Mouse (Mus musculus): Measurements from ENCODE around the gene Gtf2ird2. TPM values are rescaled to one million over a fixed set of nuclear protein-coding genes. Genes with fewer than 3 reads are reported as not detected.
A peak's percentile ranks its signal among the peaks of the same experiment; 100 is the strongest.

Gene Gtf2ird2
- polyA plus RNA-seq, 1 experiment from 2014 or later = 6.9 TPM

GRCm38 (mm10) chr5:134164688-134165087 lies 19.1 kb upstream of the Gtf2ird2 start:
- Histone ChIP-seq H3K4me2 (no peak overlapping the region), H3K9me3 (replicated peaks) (no peaks in the 10 kb centered on the region), H3K27ac (ENCODE audit: poor library complexity, severe bottlenecking) (no peak overlapping the region; the same call in 1 of the 2 replicates), H3K9ac (no peak overlapping the region), H3K4me1 (replicated peaks) (peaks cover 10% of the 10 kb centered on the region), H3K36me3 (peaks cover 81% of the 10 kb centered on the region), H3K4me3 (no peak overlapping the region), H3K27me3 (replicated peaks) (no peaks in the 10 kb centered on the region)
- no peak for ATAC-seq (ENCODE audit: insufficient number of reproducible peaks, low FRiP score)
- 57% methylated on average over 5 of the region's 5 CpGs for WGBS

- Histone ChIP-seq H3K4me3 (no peak overlapping the region), H3K27me3 (replicated peaks) (no peaks in the 10 kb centered on the region), H3K9me3 (replicated peaks) (no peaks in the 10 kb centered on the region), H3K4me2 (no peak overlapping the region), H3K4me1 (replicated peaks) (peaks cover 10% of the 10 kb centered on the region), H3K36me3 (peaks cover 81% of the 10 kb centered on the region), H3K9ac (no peak overlapping the region), H3K27ac (ENCODE audit: poor library complexity, severe bottlenecking) (no peak overlapping the region)
- ATAC-seq (ENCODE audit: insufficient number of reproducible peaks, low FRiP score) = no peak
- WGBS = 91% methylated on average over 7 of the region's 7 CpGs
Measured at GRCm38 (mm10) chr5:134166642-134167041, 17.2 kb upstream of the Gtf2ird2 start.

GRCm38 (mm10) chr5:134168033-134168432 lies 15.8 kb upstream of the Gtf2ird2 start:
- WGBS = 88% methylated on average over 9 of the region's 9 CpGs
- Histone ChIP-seq H3K27me3 (replicated peaks) (no peaks in the 10 kb centered on the region), H3K4me2 (no peak overlapping the region), H3K4me1 (replicated peaks) (peaks cover 10% of the 10 kb centered on the region), H3K9ac (no peak overlapping the region), H3K27ac (ENCODE audit: poor library complexity, severe bottlenecking) (no peak overlapping the region), H3K36me3 (peaks cover 78% of the 10 kb centered on the region), H3K9me3 (replicated peaks) (no peaks in the 10 kb centered on the region), H3K4me3 (no peak overlapping the region)
- ATAC-seq (ENCODE audit: insufficient number of reproducible peaks, low FRiP score) = no peak

- no peak overlapping the region for H3K9ac ChIP-seq
- no peak overlapping the region for H3K4me2 ChIP-seq
- WGBS = 90% methylated on average over 10 of the region's 10 CpGs
- H3K9me3 ChIP-seq (replicated peaks) = no peaks in the 10 kb centered on the region
- peaks cover 71% of the 10 kb centered on the region for H3K36me3 ChIP-seq
- no peak for ATAC-seq (ENCODE audit: insufficient number of reproducible peaks, low FRiP score)
- H3K4me3 ChIP-seq = no peak overlapping the region
- no peak overlapping the region for H3K27ac ChIP-seq (ENCODE audit: poor library complexity, severe bottlenecking)
- peaks cover 10% of the 10 kb centered on the region for H3K4me1 ChIP-seq (replicated peaks)
- H3K27me3 ChIP-seq (replicated peaks) = no peaks in the 10 kb centered on the region
Measured at GRCm38 (mm10) chr5:134169231-134169630, 14.6 kb upstream of the Gtf2ird2 start.

DNA sequence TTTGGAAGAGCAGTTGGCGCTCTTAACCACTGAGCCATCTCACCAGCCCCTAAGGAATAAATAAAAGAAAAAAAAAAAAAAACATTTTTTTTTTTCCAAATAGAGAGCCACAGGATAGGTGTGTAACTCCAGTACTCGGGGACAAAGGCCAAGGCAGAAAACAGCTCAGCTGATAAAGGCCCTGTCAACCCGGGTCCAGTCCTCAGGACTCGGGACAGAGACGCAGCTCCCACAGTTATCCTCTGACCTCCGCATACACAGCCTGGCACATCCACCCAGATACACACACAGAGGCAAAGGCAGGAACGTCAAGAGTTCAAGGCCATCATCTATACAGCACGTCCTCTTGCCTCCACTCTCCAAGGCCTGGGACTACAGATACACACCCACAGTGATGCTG lies 13.7 kb upstream of the Gtf2ird2 start:
- Histone ChIP-seq H3K9ac (no peak overlapping the region), H3K9me3 (replicated peaks) (no peaks in the 10 kb centered on the region), H3K27ac (ENCODE audit: poor library complexity, severe bottlenecking) (no peak overlapping the region), H3K4me3 (no peak overlapping the region), H3K4me1 (replicated peaks) (peaks cover 3% of the 10 kb centered on the region), H3K27me3 (replicated peaks) (no peaks in the 10 kb centered on the region), H3K36me3 (peaks cover 63% of the 10 kb centered on the region), H3K4me2 (no peak overlapping the region)
- 94% methylated on average over 8 of the region's 8 CpGs for WGBS
- no peak for ATAC-seq (ENCODE audit: insufficient number of reproducible peaks, low FRiP score)

GRCm38 (mm10) chr5:134173206-134173605 lies 10.6 kb upstream of the Gtf2ird2 start:
- 40% methylated on average over 4 of the region's 4 CpGs for WGBS
- ATAC-seq (ENCODE audit: insufficient number of reproducible peaks, low FRiP score) = no peak

DNA sequence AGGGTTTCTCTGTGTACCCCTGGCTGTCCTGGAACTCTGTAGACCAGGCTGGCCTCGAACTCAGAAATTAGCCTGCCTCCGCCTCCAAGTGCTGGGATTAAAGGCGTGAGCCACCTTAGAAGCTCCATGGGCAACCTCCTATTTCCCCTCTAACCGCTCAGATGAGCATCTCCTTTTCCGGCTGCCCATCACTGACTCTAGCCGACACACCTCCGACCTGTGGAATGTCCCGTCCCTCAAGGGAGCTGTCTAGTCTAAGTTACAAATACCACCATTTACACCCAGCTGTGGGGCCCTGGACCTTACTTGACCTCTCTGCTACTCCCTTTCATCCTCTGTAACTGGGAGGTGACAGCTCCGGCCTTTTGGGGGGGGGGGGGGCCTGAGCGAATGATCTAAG lies 8.1 kb upstream of the Gtf2ird2 start:
- Histone ChIP-seq H3K4me2 (peak overlapping the region; percentile 91), H3K27me3 (replicated peaks) (no peaks in the 10 kb centered on the region), H3K27ac (ENCODE audit: poor library complexity, severe bottlenecking) (peak overlapping the region; percentile 84), H3K9ac (peak overlapping the region; percentile 82), H3K9me3 (replicated peaks) (no peaks in the 10 kb centered on the region), H3K36me3 (peaks cover 22% of the 10 kb centered on the region), H3K4me1 (replicated peaks) (peaks cover 9% of the 10 kb centered on the region), H3K4me3 (peak overlapping the region; percentile 91)
- 11% methylated on average over 10 of the region's 10 CpGs for WGBS
- ATAC-seq (ENCODE audit: insufficient number of reproducible peaks, low FRiP score) = no peak

More at GRCm38 (mm10) chr5:134173206-134173605, 10.6 kb upstream of the Gtf2ird2 start:
- H3K4me3 ChIP-seq = no peak overlapping the region
- no peak overlapping the region for H3K27ac ChIP-seq (ENCODE audit: poor library complexity, severe bottlenecking)
- H3K36me3 ChIP-seq = peaks cover 42% of the 10 kb centered on the region
- no peak overlapping the region for H3K4me2 ChIP-seq
- H3K27me3 ChIP-seq (replicated peaks) = no peaks in the 10 kb centered on the region
- H3K4me1 ChIP-seq (replicated peaks) = peaks cover 9% of the 10 kb centered on the region
- no peak overlapping the region for H3K9ac ChIP-seq
- no peaks in the 10 kb centered on the region for H3K9me3 ChIP-seq (replicated peaks)

GRCm38 (mm10) chr5:134176169-134176881 lies 7.5 kb upstream of the Gtf2ird2 start, which contains the start of gene Rcc1l:
Gene Rcc1l (minus strand): TSS chr5:134176774.
- Histone ChIP-seq H3K4me1 (replicated peaks) (peaks cover 9% of the 10 kb centered on the region), H3K4me3 (peak within 1 kb of the TSS; percentile 91), H3K27me3 (replicated peaks) (no peaks in the 10 kb centered on the region), H3K4me2 (peak within 1 kb of the TSS; percentile 91), H3K9ac (peak within 1 kb of the TSS; percentile 82), H3K27ac (ENCODE audit: poor library complexity, severe bottlenecking) (peak within 1 kb of the TSS; percentile 84), H3K9me3 (replicated peaks) (no peaks in the 10 kb centered on the region), H3K36me3 (peaks cover 16% of the 10 kb centered on the region)
- peak; percentile 90 for ATAC-seq (ENCODE audit: insufficient number of reproducible peaks, low FRiP score)
- under 1% methylated on average over 72 of the region's 72 CpGs for WGBS

GRCm38 (mm10) chr5:134178536-134178935 lies 5.3 kb upstream of the Gtf2ird2 start:
- Histone ChIP-seq H3K9ac (0 out of 2 replicates have a peak overlapping the region, but pooled peaks have one; percentile 16), H3K36me3 (0 out of 2 replicates have a peak, but pooled peaks cover 2% of the 10 kb centered on the region), H3K4me1 (replicated peaks) (peaks cover 19% of the 10 kb centered on the region), H3K9me3 (replicated peaks) (no peaks in the 10 kb centered on the region), H3K4me3 (no peak overlapping the region), H3K27me3 (replicated peaks) (no peaks in the 10 kb centered on the region), H3K4me2 (no peak overlapping the region), H3K27ac (ENCODE audit: poor library complexity, severe bottlenecking) (no peak overlapping the region)
- no peak for ATAC-seq (ENCODE audit: insufficient number of reproducible peaks, low FRiP score)
- 70% methylated on average over 7 of the region's 7 CpGs for WGBS

GRCm38 (mm10) chr5:134179871-134180270 lies 3.9 kb upstream of the Gtf2ird2 start:
- H3K9me3 ChIP-seq (replicated peaks) = no peaks in the 10 kb centered on the region
- no peak overlapping the region for H3K4me3 ChIP-seq
- H3K4me1 ChIP-seq (replicated peaks) = peaks cover 21% of the 10 kb centered on the region
- no peak overlapping the region for H3K27ac ChIP-seq (ENCODE audit: poor library complexity, severe bottlenecking)
- no peak overlapping the region for H3K4me2 ChIP-seq
- H3K9ac ChIP-seq = no peak overlapping the region
- ATAC-seq (ENCODE audit: insufficient number of reproducible peaks, low FRiP score) = no peak
- no peaks in the 10 kb centered on the region for H3K27me3 ChIP-seq (replicated peaks)
- H3K36me3 ChIP-seq = no peaks in the 10 kb centered on the region
- WGBS = 28% methylated on average over 7 of the region's 7 CpGs

DNA sequence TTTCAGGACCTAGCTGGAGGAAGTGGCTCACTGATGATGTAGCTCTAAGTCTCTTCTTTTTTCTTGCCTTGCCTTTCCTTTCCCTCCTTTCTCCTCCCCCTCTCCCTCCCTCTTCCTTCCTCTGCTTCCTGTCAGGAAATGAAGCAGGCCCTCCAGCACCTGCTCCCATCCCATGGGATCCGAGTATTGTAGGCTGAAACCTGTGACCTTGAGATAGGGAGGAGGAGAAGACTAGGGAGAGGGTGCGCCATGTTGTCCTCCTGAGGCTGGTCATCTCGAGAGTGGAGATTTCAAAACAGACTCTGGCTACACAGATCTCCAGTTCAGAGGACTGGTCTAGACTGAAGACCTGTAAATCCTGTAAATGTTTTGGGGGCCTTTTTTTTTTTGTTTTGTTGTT lies 1.6 kb upstream of the Gtf2ird2 start:
- no peak overlapping the region for H3K27ac ChIP-seq (ENCODE audit: poor library complexity, severe bottlenecking)
- 55% methylated on average over 3 of the region's 3 CpGs for WGBS
- no peaks in the 10 kb centered on the region for H3K9me3 ChIP-seq (replicated peaks)

More for the DNA sequence above, 1.6 kb upstream of the Gtf2ird2 start:
- H3K9ac ChIP-seq = no peak overlapping the region
- no peaks in the 10 kb centered on the region for H3K27me3 ChIP-seq (replicated peaks)
- H3K4me3 ChIP-seq = no peak overlapping the region
- H3K36me3 ChIP-seq = no peaks in the 10 kb centered on the region
- ATAC-seq (ENCODE audit: insufficient number of reproducible peaks, low FRiP score) = no peak
- H3K4me2 ChIP-seq = no peak overlapping the region
- peaks cover 12% of the 10 kb centered on the region for H3K4me1 ChIP-seq (replicated peaks)

Data from heart, embryonic 12.5 days (tissue).